Mouse (Mus musculus): ENCODE data around the gene Stom. TPM values are rescaled to one million over a fixed set of nuclear protein-coding genes. Genes with fewer than 3 reads are reported as not detected.

Stom gene
- 19.6 TPM for polyA plus RNA-seq (2021)

DNA sequence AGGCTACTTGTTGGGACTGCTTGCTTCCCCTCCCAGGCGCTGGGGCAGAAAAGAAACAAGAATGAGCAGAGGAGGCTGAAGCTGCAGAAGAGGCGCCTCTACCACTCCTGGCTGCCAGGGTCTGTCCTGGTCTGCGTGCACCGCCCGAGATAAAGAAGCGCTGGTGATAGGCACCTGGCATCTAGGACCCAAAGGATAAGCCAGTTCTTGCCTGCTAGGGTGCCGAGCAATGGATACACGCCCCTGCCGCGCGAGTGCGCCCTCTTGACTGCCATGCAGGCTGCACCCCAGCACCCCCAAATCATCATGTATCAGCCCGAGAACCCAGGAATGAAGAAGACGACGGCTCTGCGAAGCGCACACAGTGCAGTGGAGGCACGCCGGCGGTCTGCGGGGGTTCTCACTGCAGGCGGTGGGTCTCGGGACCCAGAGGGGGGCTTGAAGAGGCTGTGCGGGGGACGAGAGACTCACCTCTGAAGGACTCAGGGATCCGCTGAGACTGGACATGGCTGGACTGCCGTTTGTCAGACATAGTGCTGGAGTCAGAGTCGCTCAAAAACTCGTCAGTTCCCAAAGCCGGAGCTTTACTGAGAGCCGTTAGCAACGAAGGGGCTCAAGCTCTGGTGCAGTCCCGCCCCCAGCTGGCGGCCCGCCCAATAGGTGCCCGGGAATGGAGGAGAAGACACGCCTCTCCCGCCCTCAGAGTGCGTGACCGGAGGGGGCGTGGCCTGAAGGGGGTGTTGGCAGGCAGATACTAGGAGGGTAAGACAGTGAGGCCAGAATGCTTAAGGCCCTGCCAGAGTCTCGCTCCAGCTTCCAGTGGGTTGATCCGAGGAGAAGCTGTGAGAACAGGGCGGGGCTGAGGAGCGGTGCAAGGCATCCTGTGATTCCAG is at the start of gene Stom:
Gene Stom, minus strand, starts transcription at position 589 of the 893 bp plus-strand sequence.
- ChIA-PET CTCF (interaction anchor here (0.8 to 1.4 kb wide), 3 partner anchors 13 to 31 kb away, joined by 3 to 4 read pairs (median 3); no protein-coding TSS in a partner anchor), POLR2A (interaction anchor here (1.4 kb wide), 1 partner anchor 16 kb away, joined by 4 read pairs; no protein-coding TSS in a partner anchor)
- ATAC-seq, result peak; percentile 92
- no peaks in the 10 kb centered on the region for H3K27me3 ChIP-seq
- no peak for TF ChIP-seq CTCF (IDR thresholded peaks at IDR 0.05)
- in situ Hi-C loops (cut with MboI; ENCODE audit: low pct_unique_long_range_greater_than_20kb), result no loop called here
- DNase-seq (ENCODE audit: low read depth, low spot score), result peak; percentile 43

DNA sequence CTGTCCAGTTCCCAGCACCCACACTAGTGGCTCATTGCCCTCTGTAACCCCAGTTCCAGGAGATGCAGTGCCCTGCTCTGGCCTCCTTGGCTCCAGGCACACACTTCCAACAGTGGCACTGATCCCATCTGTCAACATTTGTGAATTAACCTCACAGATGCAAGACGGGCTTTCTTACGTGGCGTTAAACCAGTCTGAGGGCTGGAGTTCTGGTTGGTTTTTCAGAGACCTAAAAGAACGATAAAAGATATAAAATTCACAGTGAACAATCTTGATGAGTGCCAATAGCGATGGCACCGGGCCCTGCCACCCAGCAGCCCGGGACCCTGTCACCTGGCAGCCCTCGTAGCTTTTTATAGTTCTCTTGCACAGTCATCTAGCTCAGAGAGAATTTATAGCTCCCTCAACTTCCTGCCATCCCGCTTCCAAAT is 48.7 kb upstream of the Stom start:
- ATAC-seq (no peak), DNase-seq (ENCODE audit: low read depth, low spot score) (no peak)
- H3K27me3 ChIP-seq, result peaks cover 4% of the 10 kb centered on the region
- TF ChIP-seq CTCF (IDR thresholded peaks at IDR 0.05), result no peak
- POLR2A ChIA-PET, result no interaction called here
- in situ Hi-C loops (cut with MboI; ENCODE audit: low pct_unique_long_range_greater_than_20kb), result no loop called here
- CTCF ChIA-PET, result no interaction called here

DNA sequence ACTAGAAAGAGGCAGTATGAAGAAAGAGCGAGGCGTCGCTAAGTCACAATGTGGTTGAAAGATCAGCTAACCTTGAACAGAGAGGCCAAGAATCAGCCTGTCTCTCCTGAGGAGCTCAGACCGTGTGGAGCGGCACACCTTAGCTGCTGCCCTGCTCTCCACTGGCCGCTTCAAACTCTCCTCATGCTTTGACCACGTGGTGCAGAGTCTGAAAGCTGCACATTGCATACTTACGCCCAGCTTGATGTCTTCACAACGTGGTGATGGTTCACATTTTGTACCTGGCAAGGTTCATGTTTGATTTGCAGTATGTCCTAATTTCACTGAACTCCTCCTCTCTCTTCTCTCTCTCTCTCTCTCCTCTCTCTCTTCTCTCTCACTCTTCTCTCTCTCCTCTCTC is 42.5 kb upstream of the Stom start:
- in situ Hi-C loops (cut with MboI; ENCODE audit: low pct_unique_long_range_greater_than_20kb), result loop anchor here (10.0 kb wide), 1 partner anchor 85 kb away; no protein-coding TSS in a partner anchor
- no peak for ATAC-seq
- ChIA-PET CTCF (no interaction called here), POLR2A (no interaction called here)
- peaks cover 3% of the 10 kb centered on the region for H3K27me3 ChIP-seq
- TF ChIP-seq CTCF (IDR thresholded peaks at IDR 0.05), result no peak
- DNase-seq (ENCODE audit: low read depth, low spot score), result no peak

- CTCF ChIA-PET, result no interaction called here
Observed at GRCm38 (mm10) chr2:35377600-35377999, 40.8 kb upstream of the Stom start.

GRCm38 (mm10) chr2:35373003-35373402 is 36.2 kb upstream of the Stom start:
- ATAC-seq, result no peak
- TF ChIP-seq CTCF (IDR thresholded peaks at IDR 0.05), result peak; percentile 90
- ChIA-PET CTCF (interaction anchor here (0.8 to 1.1 kb wide), 5 partner anchors 8 to 74 kb away, joined by 3 read pairs; no protein-coding TSS in a partner anchor), POLR2A (no interaction called here)
- peaks cover 3% of the 10 kb centered on the region for H3K27me3 ChIP-seq
- DNase-seq (ENCODE audit: low read depth, low spot score), result no peak
- in situ Hi-C loops (cut with MboI; ENCODE audit: low pct_unique_long_range_greater_than_20kb), result loop anchor here (10.0 to 25.0 kb wide), 2 partner anchors 78 to 336 kb away; no protein-coding TSS in a partner anchor

More at GRCm38 (mm10) chr2:35377600-35377999, 40.8 kb upstream of the Stom start:
- TF ChIP-seq CTCF (IDR thresholded peaks at IDR 0.05), result no peak
- peaks cover 3% of the 10 kb centered on the region for H3K27me3 ChIP-seq
- in situ Hi-C loops (cut with MboI; ENCODE audit: low pct_unique_long_range_greater_than_20kb), result loop anchor here (10.0 kb wide), 1 partner anchor 83 kb away; no protein-coding TSS in a partner anchor
- POLR2A ChIA-PET, result no interaction called here
- ATAC-seq (no peak), DNase-seq (ENCODE audit: low read depth, low spot score) (no peak)

- CTCF ChIA-PET, result no interaction called here
- H3K27me3 ChIP-seq, result peaks cover 3% of the 10 kb centered on the region
- in situ Hi-C loops (cut with MboI; ENCODE audit: low pct_unique_long_range_greater_than_20kb), result loop anchor here (10.0 to 25.0 kb wide), 2 partner anchors 76 to 333 kb away; no protein-coding TSS in a partner anchor
- ATAC-seq, result no peak
- POLR2A ChIA-PET, result no interaction called here
- no peak for TF ChIP-seq CTCF (IDR thresholded peaks at IDR 0.05)
- no peak for DNase-seq (ENCODE audit: low read depth, low spot score)
Observed at GRCm38 (mm10) chr2:35370686-35371085, 33.9 kb upstream of the Stom start.

DNA sequence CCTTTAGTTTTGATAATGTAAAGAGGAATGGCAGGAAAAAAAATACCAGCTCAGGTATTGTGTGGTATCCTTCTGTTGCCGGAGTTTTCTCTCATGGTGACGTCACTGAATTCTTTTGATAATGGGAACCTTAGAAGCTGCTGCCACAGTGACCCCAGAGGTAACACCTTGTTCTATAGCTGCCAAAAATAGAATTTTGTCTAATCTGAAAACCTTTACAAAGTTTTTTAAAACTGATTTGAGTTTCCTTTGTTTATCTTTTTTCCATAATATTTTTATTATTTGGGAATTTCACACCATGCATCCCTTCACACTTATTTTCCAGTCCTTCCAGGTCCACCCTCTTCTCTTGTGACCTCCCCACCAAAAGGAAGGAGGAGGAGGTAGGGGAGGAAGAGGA is 30.9 kb upstream of the Stom start, which contains the start of gene 4930568D16Rik:
Gene 4930568D16Rik, minus strand, starts transcription at position 101 of the 400 bp plus-strand sequence.
- DNase-seq (ENCODE audit: low read depth, low spot score) (no peak), ATAC-seq (no peak)
- CTCF ChIA-PET, result no interaction called here
- H3K27me3 ChIP-seq, result peaks cover 4% of the 10 kb centered on the region
- POLR2A ChIA-PET, result no interaction called here
- no peak for TF ChIP-seq CTCF (IDR thresholded peaks at IDR 0.05)
- in situ Hi-C loops (cut with MboI; ENCODE audit: low pct_unique_long_range_greater_than_20kb), result loop anchor here (10.0 to 25.0 kb wide), 2 partner anchors 153 to 330 kb away; no protein-coding TSS in a partner anchor

- peak; percentile 41 for TF ChIP-seq CTCF (IDR thresholded peaks at IDR 0.05)
- ATAC-seq, result peak; percentile 44
- CTCF ChIA-PET, result interaction anchor here (0.7 to 2.3 kb wide), 15 partner anchors 9 to 85 kb away, joined by 3 to 13 read pairs (median 4); partner anchors contain the start of gene Stom
- no peak for DNase-seq (ENCODE audit: low read depth, low spot score)
- H3K27me3 ChIP-seq, result peaks cover 3% of the 10 kb centered on the region
- in situ Hi-C loops (cut with MboI; ENCODE audit: low pct_unique_long_range_greater_than_20kb), result loop anchor here (5.0 kb wide), 1 partner anchor 52 kb away; no protein-coding TSS in a partner anchor
- POLR2A ChIA-PET, result interaction anchor here (1.0 kb wide), 1 partner anchor 52 kb away, joined by 5 read pairs; no protein-coding TSS in a partner anchor
Observed at GRCm38 (mm10) chr2:35349184-35349583, 12.4 kb upstream of the Stom start.

- ChIA-PET CTCF (no interaction called here), POLR2A (interaction anchor here (0.6 kb wide), 1 partner anchor 71 kb away, joined by 3 read pairs; no protein-coding TSS in a partner anchor)
- H3K27me3 ChIP-seq, result no peaks in the 10 kb centered on the region
- no peak for TF ChIP-seq CTCF (IDR thresholded peaks at IDR 0.05)
- DNase-seq (ENCODE audit: low read depth, low spot score), result no peak
- no peak for ATAC-seq
- in situ Hi-C loops (cut with MboI; ENCODE audit: low pct_unique_long_range_greater_than_20kb), result loop anchor here (5.0 kb wide), 1 partner anchor 49 kb away; no protein-coding TSS in a partner anchor
Observed at GRCm38 (mm10) chr2:35345984-35346383, 9.2 kb upstream of the Stom start.

GRCm38 (mm10) chr2:35342605-35343004 is 5.8 kb upstream of the Stom start:
- DNase-seq (ENCODE audit: low read depth, low spot score), result no peak
- ChIA-PET CTCF (no interaction called here), POLR2A (interaction anchor here (0.9 kb wide), 1 partner anchor 128 kb away, joined by 3 read pairs; no protein-coding TSS in a partner anchor)
- ATAC-seq, result no peak
- in situ Hi-C loops (cut with MboI; ENCODE audit: low pct_unique_long_range_greater_than_20kb), result no loop called here
- no peaks in the 10 kb centered on the region for H3K27me3 ChIP-seq
- TF ChIP-seq CTCF (IDR thresholded peaks at IDR 0.05), result no peak
